Mouse (Mus musculus) mouse trophoblast stem cell (cell line): ENCODE results near the gene 9530053A07Rik.
"Not testable (repeated sequence)": the region's sequence is repeated elsewhere in the genome, so short reads cannot be mapped to it uniquely, and the experiment has no call there.

ENCODE experiments used
- in situ Hi-C, 2 experiments: fragments of 300-500 bp; cut with MseI, MboI; formaldehyde crosslinking; loops; 2 replicates in 1 of 2; 3 replicates in 1 of 2; pipeline ENCODE4 v1.15.1; 2025

Gene 9530053A07Rik

DNA sequence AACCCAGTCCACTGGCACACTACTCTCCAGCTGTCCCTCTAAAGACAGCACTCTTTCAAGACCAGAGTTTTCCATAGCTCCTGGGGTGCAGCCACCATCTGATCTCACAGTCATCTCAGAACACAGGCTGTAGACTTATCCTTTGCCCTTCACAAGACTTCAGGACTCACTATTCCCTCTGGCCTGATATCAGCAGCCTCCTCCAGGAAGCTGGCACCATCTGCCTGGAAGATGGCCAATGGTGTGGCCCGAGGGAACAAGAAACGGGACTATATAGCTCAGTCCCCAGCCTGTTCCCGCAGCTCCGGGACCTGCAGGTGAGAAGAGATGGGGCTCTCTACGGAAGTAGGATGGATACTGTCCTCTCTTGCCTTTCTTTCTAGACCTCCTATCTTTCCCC, at the start of gene 9530053A07Rik:
TSS of gene 9530053A07Rik (plus strand) at position 301 of the 400 bp plus-strand sequence.
- in situ Hi-C loops, result no loop called here

- in situ Hi-C loops, result no loop called here
Observed at GRCm38 (mm10) chr7:28084215-28084614, 45.1 kb upstream of the 9530053A07Rik start.

GRCm38 (mm10) chr7:28086236-28086635, 43.0 kb upstream of the 9530053A07Rik start:
- in situ Hi-C loops, result no loop called here

GRCm38 (mm10) chr7:28093541-28093940, 35.7 kb upstream of the 9530053A07Rik start:
- in situ Hi-C loops, result no loop called here

GRCm38 (mm10) chr7:28099101-28099500, 30.2 kb upstream of the 9530053A07Rik start:
- in situ Hi-C loops, result no loop called here

DNA sequence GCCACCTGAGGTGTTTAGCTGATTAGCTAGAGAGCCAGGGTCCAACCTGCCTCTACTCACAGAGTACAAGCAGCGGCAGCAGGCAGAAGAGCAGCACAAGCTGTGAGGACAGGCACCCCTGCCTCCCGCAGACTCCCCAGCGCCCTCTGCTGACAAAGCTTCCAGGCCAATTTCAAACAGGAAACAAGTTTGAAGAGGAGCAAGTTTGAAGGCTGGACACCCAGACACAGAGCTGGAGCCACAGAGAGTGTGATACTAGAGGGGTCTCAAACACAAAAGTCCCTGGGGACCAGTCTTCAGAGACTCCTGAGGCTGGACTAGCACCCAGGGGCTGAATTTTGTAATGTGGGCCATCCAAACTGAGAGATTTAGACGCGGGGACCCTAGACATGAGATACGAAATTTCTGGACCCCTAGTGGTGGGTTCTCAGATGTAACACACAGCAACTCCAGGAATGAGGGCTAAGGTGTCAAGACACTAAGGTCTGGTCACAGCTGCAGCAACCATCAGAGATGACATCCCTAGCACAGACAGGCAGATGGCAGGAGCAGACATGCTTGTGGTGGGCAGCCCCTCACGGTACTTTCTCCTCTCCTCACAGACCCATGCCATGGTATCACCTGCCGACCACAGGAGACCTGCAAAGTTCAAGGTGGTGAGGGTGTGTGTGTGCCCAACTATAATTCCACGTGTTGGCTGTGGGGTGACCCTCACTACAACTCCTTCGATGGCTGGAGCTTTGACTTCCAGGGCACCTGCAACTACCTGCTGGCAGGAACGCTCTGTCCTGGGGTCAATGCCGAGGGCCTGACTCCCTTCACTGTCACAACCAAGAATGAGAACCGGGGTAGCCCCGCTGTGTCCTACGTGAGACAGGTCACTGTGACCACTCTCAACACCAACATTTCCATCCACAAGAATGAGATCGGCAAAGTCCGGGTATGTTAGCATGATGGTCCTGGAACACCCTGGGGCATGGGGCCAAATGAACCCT, 28.4 kb upstream of the 9530053A07Rik start:
- in situ Hi-C loops, result no loop called here

- in situ Hi-C loops, result not testable (repeated sequence)
Observed at GRCm38 (mm10) chr7:28102936-28103335, 26.3 kb upstream of the 9530053A07Rik start.

DNA sequence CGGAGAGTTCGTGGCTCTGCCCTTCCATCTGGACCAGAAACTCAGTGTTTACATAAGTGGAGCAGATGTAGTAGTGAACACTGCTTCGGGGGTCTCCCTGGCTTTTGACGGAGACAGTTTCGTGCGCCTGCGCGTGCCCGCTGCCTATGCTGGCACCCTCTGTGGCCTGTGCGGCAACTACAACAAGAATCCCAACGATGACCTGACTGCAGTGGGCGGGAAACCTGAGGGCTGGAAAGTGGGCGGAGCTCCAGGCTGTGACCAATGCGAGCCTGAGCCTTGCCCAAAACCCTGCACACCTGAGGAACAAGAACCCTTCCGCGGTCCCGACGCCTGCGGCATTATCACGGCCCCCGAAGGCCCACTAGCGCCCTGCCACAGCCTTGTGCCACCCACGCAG, 24.6 kb upstream of the 9530053A07Rik start:
- in situ Hi-C loops, result no loop called here

- in situ Hi-C loops, result no loop called here
Observed at GRCm38 (mm10) chr7:28106241-28106640, 23.0 kb upstream of the 9530053A07Rik start.

DNA sequence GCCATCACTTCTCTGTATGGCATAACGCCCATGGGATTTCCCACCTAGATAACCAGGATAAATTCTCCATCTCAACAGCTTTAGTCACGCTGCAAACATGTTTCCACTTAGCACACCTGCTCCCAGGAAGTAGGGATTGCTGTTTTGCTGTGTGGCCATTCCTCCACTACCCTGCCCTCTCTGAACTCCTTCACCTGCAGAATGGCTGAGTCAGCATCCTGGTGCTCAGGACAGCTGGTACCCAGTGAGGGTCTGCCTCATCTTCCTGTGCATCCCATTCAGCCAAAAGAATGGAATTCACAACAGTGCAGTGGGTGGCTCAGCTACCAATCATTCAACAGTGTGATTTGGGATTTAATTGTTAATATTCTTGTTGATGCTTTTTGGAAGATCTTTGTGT, 14.6 kb upstream of the 9530053A07Rik start:
- in situ Hi-C loops, result no loop called here

DNA sequence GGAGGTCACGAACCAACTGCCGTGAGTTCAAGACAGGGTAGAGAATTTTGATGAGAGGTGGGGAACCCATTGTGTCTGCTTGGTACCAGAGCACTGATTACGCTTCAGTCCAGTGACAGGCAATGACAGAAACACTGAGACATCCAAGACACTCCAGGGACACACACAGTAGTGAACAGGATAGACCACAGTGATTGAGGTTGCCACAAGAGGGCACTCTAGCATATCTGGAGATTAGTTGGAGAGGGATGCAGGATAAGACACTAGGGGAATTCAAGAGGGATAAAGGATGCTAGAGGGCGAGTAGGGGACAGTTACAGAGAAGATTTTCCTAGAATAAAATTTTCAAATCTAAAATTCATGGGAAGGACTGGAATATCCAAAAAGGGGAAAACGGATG, 8.3 kb downstream of the 9530053A07Rik start:
- in situ Hi-C loops, result no loop called here

GRCm38 (mm10) chr7:28148263-28148662, 19.0 kb downstream of the 9530053A07Rik start:
- in situ Hi-C loops, result loop anchor here in 1 of 2 experiments (10.0 kb wide), 1 partner anchor 93 kb away; the partner anchor contains the start of gene Psmc4

GRCm38 (mm10) chr7:28149841-28150240, 20.6 kb downstream of the 9530053A07Rik start:
- in situ Hi-C loops, result loop anchor here in 1 of 2 experiments (10.0 kb wide), 1 partner anchor 95 kb away; the partner anchor contains the start of gene Psmc4

DNA sequence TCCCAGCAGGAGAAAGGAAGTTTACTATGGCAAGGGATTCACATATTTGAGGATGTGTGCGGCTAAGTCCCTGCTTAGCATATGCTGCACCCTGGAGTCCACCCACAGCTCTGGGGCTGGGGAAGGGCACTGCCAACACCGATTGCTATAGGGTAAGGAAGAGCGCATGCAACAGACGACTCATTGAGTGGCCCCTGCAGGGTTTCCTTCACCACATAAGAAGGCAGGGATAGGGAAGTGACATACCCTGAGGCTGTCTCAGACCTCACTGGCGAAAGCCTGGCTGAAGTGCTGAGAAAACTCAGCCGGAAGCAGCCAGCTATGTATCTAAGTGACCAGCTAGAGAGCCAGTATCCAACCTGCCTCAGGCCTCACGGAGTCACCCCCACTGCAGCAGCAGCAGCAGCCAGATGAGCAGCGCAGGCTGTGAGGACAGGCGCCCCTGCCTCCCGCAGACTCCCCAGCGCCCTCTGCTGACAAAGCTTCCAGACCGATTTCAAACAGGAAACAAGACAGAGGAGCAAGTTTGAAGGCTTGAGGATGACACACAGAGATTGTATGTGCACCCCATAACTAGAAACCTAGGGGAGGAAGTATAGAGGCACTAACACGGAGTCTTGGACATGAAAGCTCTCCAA, 22.4 kb downstream of the 9530053A07Rik start:
- in situ Hi-C loops, result no loop called here

DNA sequence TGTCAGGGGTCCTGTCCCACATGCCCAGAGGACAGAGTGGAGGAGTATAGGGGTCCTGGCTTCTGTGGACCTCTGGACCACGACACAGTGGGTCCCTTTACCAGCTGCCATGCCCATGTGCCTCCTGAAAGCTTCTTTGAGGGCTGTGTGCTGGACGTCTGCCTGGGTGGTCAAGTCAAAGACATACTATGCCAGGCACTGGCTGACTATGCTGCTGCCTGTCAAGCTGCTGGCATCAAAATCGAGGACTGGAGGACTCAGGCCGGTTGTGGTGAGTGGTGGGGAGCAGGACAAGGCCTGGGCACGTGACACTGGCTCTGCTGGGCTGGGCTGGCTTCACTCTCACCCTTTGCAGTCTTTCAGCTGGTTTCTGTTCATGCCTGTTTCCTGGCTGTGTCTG, 24.3 kb downstream of the 9530053A07Rik start:
- in situ Hi-C loops, result not testable (repeated sequence)

- in situ Hi-C loops, result no loop called here
Observed at GRCm38 (mm10) chr7:28159292-28159691, 30.0 kb downstream of the 9530053A07Rik start.

DNA sequence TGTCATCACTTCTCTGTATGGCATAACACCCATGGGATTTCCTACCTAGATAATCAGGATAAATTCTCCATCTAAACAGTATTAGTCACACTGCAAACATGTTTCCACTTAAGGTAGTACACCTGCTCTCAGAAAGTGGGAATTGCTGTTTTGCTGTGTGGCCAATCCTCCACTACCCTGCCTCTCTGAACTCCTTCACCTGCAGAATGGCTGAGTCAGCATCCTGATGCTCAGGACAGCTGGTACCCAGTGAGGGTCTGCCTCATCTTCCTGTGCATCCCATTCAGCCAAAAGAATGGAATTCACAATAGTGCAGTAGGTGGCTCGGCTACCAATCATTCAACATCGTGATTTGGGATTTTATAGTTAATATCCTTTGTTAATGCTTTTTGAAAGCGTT, 30.6 kb downstream of the 9530053A07Rik start:
- in situ Hi-C loops, result no loop called here

DNA sequence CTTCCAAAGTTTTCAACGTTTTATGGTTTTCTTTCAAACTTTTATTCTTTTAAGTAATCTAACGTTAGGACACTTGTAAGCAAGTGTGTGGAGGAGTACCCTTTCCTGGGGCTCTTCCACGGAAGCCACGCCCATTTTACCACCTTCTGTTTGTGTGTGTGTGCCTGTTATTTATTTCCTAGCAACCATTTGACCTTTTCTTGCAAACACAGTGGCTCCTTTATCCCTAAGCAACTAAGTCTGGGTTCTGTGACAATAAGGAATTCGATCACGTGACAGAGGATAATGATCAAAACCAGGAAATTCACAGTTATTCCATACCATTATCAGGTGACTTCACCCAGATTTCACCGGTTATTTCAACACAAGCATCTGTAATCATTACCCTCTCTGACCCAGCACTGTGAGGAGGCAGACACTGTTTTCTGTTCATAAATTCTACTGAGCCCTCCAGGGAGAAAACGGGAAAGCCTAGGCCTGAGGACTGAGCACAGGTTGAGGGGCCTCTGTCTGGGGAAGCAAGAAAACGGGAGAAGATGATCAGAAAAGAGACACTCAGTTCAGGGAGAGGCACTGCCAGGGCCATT, 32.0 kb downstream of the 9530053A07Rik start:
- in situ Hi-C loops, result no loop called here

DNA sequence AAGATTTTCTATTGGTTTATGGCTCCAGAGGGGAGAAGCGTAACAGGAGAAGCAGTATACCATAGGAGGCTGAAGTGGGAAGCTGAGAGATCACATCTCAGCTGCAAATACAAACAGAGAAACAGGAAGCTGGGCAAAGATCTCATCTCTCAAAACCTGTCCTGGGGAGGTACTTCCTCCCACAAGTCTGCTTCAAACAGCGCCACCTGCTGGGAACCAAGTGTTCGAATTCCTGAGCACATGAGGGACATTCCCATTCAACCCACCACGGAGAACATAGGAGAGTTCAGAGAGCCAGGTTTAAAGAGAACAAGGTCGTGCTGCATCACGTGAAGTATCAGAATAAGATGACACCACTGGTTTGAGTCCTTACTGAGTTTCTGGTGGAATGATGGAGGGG, 36.1 kb downstream of the 9530053A07Rik start:
- in situ Hi-C loops, result no loop called here

- in situ Hi-C loops, result no loop called here
Observed at GRCm38 (mm10) chr7:28168320-28169115, 39.3 kb downstream of the 9530053A07Rik start.
